Mouse (Mus musculus) urinary bladder, postnatal 10 days (tissue): ENCODE results near the gene Camta2.

ENCODE experiments used
- DNase-seq: peaks from one replicate; pipeline ENCODE4 v3.0.0; 2022; ENCODE audit warnings: low spot score

The Camta2 gene

DNA sequence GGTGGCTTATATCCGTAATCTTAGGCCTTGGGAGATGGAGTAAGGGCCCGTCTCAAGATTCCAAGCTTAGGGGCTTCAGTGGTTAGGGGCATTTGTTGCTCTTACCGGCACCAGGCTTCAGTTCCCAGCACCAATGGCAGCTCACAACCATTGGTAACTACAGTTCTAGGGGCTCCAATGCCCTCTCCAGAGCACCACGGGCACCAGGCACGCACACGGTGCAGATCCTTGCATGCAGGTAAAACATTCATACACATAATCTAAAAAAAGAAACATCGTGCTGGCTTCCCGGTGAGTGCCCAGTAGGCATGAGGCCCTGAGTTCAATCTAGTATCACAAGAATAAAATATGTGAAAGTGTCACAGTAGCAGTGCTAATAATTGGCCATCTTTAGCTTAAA, 24.8 kb downstream of the Camta2 start:
- no peak for DNase-seq

DNA sequence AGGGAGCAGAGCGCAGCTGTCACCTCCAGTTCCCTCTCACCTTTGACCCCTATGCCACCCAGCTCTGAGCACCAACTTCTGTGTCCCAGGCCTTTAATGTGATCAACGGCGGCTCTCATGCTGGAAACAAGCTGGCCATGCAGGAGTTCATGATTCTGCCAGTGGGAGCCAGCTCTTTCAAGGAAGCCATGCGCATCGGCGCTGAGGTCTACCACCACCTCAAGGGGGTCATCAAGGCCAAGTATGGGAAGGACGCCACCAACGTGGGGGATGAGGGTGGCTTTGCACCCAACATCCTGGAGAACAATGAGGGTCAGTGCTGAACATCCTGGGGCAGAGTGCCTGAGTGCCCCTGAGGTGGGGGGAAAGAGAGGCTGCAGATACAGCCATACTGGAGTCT, 27.3 kb downstream of the Camta2 start:
- DNase-seq = no peak

DNA sequence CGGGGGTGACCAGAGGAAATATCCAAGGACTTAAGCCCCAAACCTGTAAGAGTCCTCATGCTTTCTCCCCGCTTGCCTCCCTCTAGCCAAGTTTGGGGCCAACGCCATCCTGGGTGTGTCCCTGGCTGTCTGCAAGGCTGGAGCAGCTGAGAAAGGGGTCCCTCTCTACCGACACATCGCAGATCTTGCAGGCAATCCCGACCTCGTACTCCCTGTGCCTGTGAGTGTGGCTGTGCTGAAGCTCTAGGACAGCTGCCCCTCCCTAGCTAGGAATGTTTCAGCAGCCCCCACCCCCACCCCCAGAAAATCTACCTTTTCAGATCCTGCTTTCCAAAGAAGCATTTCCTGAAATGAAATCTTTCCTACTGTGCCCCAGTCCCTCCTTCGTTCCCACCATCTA, 29.0 kb downstream of the Camta2 start:
- no peak for DNase-seq

DNA sequence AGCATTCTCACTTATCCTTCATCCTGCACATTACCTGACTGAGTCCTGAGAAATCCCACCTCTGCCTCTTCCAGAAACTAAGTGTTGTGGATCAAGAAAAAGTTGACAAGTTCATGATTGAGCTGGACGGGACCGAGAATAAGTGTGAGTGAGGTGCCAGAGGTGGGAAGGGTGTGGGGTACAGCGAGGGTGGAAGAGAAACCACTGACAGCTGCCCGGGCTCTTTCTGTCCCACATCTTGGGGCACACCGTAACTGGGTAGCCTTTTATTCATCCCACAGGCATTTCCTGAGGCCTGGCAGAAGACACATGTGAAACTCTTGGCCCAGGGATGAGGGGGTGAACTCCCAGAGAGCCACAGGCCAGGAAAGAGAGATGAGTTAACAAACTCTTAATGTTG, 29.4 kb downstream of the Camta2 start:
- no peak for DNase-seq

DNA sequence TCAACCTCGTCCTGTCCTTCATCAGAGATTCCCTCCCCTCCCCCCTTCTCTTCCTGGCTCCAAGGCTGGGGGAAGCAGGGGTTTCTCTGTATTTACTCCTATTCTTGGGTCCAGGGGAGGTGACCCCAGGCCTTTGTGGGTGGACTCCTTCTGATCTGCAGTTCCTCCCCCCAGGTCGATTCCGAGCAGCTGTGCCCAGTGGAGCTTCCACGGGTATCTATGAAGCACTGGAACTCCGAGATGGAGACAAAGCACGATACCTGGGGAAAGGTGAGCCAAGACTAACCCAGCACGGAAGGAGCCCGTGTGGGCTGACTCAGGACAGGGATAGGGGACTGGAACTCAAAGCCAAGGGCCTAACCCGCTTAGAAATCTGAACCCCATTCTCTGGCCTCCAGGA, 29.9 kb downstream of the Camta2 start:
- DNase-seq = no peak

DNA sequence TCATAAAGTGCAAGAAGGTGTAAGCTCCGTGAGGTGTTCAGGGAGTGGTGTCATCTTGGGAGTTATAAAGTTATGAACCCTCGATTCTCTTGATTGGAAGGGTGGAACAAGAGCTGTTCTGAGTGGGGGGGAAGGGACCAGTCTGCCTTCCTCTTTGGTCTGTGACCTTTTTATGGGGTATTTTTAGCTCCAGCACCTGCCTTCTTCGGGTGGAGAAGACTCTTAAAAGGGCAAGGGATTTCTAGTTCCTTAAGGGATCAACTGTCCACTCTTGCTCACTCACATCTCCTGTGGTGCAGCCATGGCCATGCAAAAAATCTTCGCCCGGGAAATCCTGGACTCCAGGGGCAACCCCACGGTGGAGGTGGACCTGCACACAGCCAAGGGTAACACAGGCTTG, 30.3 kb downstream of the Camta2 start:
- no peak for DNase-seq

DNA sequence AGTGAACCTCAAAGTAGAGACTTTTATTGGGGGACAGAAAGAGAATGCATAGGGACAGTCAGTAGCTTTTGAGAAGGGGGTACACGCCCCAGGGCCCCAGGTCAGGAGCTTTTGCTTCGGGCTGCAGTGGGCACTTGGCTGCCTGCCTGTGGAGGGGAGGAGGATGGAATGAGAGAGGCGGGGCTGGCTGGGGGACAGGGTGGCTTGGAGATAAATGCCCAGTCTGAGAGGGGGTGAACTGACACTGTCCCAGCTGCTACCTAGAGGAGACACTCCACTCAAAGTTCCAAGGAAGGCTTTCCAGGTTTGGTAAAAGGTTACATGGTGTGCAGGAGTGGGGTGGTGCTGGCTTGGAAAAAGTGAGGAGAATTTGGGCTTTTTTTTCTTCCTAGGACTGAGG, 30.9 kb downstream of the Camta2 start, which contains the start of gene Eno3:
TSS of gene Eno3 (plus strand) at position 239 of the 400 bp plus-strand sequence.
- no peak for DNase-seq

DNA sequence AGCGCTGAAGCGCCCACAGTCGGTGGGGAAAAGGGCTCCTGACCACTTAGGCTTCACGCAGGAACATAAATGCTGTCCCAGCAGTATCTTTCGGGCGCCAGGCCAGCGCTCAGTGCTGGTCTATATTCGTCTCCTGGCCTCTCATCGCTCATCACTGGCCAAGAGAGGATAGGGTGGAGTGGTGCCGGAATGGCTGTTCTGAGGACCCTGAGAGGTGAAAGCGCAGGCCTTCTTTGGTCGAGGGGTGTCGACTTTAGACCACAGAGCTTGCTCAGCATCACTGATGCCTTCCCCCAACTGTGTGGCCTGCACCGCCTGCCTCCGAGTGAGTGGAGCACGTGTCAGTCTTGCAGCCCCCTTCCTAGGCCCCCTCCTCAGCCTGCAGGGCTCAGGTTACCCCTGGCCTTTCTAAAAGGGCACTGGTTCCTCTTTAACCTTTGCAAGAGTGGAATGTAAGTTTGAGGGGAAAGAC, 31.4 kb downstream of the Camta2 start:
- no peak for DNase-seq

DNA sequence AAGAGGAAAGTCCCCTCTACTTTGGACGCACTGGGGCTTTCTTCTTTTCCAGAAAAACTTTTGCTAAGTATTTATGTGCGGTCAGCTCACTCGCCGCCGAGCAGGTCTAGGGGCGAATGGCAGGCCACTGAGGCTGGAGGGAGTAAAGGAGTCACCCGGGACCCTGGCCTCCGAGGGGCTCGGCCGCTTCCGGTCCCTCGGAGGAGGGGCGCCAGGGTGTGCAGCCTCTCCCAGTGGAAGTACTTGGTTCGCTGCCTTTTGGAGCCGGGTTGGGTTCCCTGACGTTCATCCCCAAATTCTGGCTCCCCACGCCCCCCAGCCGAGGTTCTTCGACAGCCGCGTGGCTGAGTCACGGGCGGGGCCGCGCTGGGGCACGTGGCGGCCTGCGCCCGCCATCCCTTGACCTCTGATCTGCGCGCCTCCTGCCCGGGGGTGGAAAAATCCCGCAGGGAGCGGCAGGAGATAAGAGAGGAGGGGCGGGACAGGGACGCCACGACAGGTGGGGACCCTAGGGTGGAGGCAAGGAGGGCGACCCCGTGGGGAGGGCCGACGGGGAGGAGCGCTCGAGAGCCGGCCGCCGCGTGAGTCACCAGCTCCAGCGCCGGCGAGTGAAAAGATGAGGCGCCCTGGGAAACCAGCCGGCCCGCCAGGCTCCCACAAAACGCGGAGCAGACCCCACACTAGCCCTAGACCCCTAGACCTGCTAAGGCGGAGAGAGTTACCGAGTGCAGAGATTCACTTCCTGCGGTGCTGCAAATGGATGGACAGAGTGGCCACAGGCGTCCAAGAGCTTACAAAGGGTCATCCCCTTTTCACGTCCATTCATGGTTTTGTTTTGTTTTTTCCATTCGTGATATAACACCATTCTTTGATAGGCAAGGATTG, 32.1 kb downstream of the Camta2 start:
- no peak for DNase-seq

DNA sequence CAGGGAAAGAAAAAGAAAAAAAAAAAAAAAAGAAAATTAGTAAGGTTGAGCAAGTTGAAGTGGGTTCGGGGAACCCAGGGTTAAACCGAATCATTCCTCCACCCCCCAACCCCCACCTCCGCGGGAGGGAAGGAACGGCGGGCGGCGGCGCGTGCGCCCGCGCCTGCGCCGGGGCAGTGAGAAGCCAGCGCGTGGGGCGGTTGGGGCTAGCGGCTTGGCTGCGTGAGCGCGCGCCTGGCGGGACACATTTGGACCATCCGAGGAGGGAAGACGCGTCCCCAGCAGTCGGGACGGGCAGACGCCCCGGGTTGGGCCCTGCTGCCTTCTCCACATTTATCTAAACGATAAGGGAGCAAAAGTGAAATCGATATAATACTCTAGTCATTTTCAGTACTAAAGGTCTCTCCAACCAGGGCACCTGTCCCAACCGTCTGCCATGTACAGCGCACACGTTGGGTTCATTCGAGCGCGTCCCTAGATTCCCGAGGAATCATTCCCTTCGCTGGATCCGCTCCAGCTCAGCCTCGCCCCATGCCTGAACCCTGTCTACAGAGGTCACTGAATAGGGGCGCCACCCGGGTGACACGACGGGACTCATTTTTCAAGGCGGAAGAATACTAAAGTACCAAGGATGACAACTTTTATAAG, 32.9 kb downstream of the Camta2 start:
- DNase-seq = peak; percentile 53

DNA sequence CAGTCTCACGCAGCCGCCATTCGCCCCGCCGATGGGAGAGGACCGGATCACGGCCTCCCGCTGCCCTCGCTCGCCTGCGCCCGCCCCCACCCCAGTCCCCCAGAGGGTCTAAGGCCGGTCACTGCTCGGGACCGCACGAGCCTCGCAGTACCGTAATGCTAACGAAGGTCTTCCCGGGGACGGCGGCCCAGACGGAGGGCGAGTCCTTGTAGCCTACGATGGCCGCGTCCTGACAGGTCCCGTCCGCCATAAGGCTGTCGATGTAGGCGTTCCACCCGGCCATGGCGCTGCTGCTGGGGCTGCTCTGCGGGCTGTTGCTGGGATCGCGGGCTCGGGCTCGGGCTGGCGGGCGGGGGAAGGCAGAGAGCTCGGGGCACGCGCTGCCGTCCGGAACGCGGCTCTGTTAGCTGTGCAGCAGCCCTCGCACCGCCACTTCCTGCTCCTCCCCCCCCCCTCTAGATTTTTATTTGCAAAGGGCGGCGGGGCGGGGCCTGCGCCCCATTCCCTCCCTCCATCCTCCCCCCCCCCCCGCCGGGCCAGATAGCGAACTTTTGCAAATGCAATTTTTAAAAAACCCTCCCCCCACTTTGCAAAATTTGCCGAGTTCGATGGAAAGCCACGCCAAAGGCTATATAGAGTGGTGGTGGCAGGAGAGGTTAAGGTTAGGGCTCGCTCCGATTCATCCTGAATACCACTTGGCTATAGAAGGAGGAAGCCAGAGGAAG, 33.5 kb downstream of the Camta2 start, which contains the start of gene Pfn1:
TSS of gene Pfn1 (minus strand) at position 447 of the 725 bp plus-strand sequence.
- peak; percentile 47 for DNase-seq

DNA sequence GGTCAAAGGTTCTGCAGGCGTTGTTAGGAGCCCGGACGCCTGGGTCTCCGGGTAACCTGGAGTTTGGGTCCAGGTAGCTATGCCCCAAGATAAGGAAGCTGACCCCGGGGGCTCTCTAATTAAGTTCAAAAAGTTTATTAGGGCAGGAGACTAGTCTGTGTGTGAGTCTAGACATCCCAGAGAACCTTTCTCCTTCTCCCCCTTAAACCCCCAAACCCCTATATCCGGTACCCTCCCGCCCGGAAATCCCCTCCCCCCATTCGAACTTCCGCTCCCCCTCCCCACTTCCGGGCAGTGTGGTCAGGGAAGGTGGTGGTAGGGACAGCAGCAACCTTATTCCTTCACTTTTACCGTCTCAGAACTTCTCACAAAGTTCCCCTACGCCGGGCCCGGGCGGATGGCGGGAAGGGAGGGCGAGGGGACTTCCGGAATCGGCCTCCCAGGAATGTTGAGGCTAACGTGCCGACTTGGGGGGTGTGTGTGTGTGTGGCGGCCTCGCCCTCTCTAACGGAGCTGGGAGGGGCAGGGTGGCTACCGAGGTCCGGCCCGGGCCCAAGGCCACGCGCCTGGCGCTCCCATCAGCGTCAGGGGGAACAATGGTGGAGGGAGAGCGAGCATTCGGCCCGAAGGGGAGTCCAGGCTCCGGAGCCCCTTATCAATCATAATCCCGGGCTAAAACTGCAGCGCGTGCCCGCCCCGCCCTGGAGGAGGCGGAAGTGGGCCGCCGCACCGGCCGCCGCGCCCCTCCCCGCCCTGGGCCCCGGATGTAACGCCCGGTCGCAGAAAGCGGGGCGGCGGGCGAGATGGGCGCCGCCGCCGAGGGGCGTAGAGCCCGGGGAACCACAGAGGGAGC, 34.3 kb downstream of the Camta2 start:
- no peak for DNase-seq

DNA sequence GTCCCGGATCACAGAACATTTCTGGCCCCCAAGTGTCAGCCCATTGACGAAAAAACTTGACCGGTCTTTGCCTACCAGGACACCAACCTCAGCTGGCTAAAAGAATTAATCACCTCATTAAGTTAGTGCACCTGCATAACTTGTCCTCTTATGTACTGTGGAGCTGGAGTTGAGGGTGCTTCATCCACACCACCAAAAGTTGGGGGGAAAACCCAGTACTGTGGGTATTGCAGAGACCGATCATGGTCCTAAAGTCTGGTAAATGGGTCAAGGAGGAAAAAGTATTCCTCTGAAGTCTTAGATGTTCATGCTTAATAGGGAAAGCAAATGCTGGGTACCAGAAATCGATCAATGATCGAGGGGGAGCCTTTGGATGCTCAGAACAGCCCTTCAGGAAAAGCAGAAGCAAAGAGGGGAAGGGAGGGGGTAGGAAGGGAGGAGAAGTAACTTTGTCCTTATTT, 35.0 kb downstream of the Camta2 start:
- DNase-seq = no peak

DNA sequence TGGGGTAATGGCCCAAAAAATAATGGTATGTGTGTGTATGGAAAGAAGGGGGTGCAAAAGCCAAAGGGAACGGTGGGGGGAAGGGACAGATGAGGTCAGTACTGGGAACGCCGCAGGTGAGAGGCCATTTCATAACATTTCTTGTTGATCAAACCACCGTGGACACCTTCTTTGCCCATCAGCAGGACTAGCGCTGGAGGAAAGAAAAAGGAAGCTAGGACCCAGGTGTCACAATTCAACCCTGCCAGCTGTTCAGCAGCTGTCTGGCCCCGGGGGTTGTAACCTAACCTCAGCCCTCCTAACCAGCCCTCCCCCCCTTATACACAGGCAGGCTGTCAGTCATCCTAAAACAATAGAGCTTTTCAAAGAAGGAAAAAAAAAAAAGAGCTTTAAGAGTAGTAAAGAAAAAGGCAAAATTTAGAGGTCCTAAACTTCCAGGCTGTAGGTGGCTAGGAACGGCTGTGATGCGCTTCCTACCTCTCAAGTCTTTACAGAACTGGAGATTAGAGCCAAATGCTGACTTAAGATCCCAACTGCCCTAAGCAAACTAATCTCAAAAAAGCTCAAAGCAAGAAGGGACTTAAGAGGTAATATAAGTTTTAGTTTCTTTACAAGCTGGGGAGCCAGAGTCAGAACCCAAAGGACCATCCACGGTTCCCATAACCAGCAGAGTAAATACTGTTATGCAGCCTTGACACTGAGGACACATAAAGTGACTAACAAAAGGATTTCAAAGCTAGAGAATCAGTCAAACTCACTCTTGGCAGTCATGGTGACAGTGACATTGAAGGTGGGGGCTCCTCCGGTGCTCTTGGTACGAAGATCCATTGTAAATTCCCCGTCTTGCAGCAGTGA, 35.6 kb downstream of the Camta2 start:
- no peak for DNase-seq

DNA sequence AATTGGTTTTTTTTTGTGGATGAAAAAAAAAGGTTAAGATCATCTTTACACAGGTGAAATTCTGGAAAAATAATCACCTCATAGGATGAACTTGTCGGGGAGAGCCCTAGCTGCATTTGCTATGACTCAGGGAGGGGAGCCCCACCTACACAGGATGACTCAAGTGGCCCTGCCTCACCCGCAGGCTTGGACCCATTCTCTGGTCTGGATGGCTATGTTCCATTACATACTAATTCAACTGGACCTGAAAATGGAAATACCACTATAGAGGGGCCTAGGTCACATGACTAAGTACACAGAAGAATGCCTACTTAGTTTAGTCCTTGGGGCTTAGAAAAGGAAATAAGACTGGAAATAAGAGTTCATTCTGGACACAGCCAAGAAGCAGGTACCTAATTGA, 36.5 kb downstream of the Camta2 start:
- DNase-seq = no peak

DNA sequence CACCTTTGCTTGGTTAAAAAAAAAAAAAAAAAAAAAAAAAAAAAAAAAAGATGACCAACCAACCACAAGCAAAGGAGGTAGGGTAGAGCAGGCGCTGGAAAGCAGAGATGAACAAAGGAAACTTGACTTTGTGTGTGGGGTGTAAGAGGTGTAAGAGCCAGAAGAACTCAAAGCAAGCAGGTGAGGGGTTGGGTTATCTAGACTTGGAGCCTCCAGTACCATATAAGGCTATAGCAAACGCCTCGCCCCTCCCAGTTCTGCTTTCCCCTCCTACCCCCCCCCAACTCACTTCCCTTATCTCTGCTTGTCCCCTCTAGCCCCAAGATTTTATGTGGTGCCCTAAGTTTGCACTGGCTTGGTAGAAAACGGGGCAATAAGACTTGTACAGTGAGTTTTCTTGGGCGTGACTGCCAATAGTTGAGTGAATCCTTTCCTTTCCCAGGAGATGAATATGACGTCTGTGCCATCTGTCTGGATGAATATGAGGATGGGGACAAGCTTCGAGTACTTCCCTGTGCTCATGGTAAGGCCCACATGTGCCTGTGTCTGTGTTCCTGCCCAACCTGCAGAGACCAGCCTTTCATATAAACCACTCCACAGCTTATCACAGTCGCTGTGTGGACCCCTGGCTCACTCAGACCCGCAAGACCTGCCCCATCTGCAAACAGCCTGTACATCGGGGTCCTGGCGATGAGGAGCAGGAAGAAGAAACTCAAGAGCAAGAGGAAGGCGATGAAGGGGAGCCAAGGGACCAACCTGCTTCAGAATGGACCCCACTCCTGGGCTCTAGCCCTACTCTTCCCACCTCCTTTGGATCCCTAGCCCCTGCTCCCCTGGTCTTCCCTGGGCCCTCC, 37.4 kb downstream of the Camta2 start:
- no peak for DNase-seq

DNA sequence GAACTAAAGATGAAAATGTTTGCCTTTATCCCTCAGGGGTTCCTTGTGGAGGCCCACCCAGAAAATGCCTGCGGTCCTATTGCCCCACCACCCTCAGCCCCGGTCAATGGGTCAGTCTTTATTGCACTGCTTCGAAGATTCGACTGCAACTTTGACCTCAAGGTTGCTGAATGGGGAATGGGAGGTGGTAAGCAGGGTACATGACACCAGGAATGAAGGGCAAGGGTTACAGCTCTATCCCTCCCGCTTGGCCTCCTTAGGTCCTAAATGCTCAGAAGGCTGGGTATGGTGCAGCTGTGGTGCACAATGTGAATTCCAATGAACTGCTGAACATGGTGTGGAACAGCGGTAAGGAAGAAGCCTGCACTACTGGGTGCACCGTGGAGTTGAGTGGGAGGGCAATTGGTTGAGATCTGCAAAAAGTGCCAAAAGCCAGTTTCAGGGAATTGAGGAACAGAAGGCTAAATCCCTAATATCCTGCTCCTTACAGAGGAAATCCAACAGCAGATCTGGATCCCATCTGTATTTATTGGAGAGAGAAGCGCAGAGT, 38.6 kb downstream of the Camta2 start:
- DNase-seq = no peak

DNA sequence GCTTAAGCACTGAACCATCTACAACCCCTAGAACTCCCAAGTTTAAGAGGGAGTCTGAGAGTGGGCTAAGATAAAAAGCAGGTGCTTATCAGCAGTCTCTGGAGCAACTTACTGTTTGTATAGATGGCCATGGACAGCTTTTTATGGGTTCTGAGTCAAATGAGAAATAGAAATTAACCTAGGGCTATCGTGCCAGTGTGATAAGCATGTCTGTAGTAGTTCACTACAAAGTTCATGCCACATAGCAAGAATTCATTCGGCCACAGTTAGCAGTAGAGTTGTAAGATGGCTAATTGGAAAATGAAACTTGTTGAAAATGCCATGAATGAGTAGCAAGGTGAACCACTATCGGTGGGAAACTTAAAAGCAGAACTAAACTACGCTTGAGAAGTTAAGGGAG, 39.4 kb downstream of the Camta2 start:
- DNase-seq = no peak

DNA sequence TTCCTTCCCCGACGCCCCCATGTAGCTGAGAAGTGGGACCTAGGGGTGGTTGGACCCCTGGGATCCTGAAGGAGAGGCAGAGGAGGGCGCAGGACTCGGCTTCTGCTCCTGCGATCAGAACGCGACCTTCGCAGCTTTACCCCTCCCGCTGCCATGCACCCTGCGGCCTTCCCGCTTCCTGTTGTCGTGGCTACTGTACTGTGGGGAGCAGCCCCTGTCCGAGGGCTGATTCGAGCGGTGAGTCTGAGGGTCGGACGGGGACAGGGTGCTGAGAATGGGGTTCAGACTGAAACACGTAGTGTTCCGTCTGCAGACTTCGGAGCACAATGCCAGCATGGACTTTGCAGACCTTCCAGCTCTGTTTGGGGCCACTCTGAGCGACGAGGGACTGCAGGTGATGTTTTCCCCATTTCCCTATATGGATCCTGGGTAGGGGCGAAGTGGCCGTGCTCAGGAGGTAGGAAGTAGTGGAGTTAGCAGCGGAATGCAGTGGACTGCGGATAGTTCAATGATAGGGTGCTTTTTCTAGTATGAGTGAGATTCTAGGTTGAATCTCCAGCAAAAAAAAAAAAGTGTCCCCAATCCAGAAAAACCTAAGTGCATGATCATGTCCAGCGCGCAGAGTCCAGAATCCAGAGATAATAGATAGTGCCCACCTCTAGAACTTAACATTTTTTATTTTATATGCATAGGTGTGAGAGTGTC, 40.0 kb downstream of the Camta2 start:
- no peak for DNase-seq
